Mouse (Mus musculus): Measurements from ENCODE around the gene Ehd1.
A peak's percentile ranks its signal among the peaks of the same experiment; 100 is the strongest.

The Ehd1 gene

GRCm38 (mm10) chr19:6261379-6261778 lies 15.1 kb upstream of the Ehd1 start:
- DNase-seq = no peak

GRCm38 (mm10) chr19:6262222-6262621 lies 14.3 kb upstream of the Ehd1 start:
- peak; percentile 82 for DNase-seq

GRCm38 (mm10) chr19:6262839-6263433 lies 13.6 kb upstream of the Ehd1 start:
- peak; percentile 86 for DNase-seq

- DNase-seq = no peak
Measured at GRCm38 (mm10) chr19:6264200-6264599, 12.3 kb upstream of the Ehd1 start.

- no peak for DNase-seq
Measured at GRCm38 (mm10) chr19:6264945-6265344, 11.6 kb upstream of the Ehd1 start.

GRCm38 (mm10) chr19:6265727-6266182 lies 10.8 kb upstream of the Ehd1 start:
- DNase-seq = no peak

GRCm38 (mm10) chr19:6267306-6268169 lies 9.0 kb upstream of the Ehd1 start:
- no peak for DNase-seq

- DNase-seq = peak; percentile 89
Measured at GRCm38 (mm10) chr19:6268170-6268528, 8.4 kb upstream of the Ehd1 start.

GRCm38 (mm10) chr19:6268670-6269132 lies 7.8 kb upstream of the Ehd1 start:
- DNase-seq = no peak

GRCm38 (mm10) chr19:6269798-6270475 lies 6.6 kb upstream of the Ehd1 start:
- no peak for DNase-seq

GRCm38 (mm10) chr19:6270661-6271060 lies 5.9 kb upstream of the Ehd1 start:
- DNase-seq = no peak

GRCm38 (mm10) chr19:6271206-6271605 lies 5.3 kb upstream of the Ehd1 start:
- DNase-seq = no peak

- DNase-seq = peak; percentile 59
Measured at GRCm38 (mm10) chr19:6272053-6272452, 4.5 kb upstream of the Ehd1 start.

GRCm38 (mm10) chr19:6272738-6273137 lies 3.8 kb upstream of the Ehd1 start:
- DNase-seq = no peak

GRCm38 (mm10) chr19:6273592-6273991 lies 2.9 kb upstream of the Ehd1 start:
- no peak for DNase-seq

- DNase-seq = no peak
Measured at GRCm38 (mm10) chr19:6273998-6274608, 2.4 kb upstream of the Ehd1 start.

- DNase-seq = no peak
Measured at GRCm38 (mm10) chr19:6275740-6276389, 660 bp upstream of the Ehd1 start.

- peak; percentile 85 for DNase-seq
Measured at GRCm38 (mm10) chr19:6277661-6278438, 1.3 kb downstream of the Ehd1 start.

GRCm38 (mm10) chr19:6278439-6279073 lies 2.0 kb downstream of the Ehd1 start:
- no peak for DNase-seq

GRCm38 (mm10) chr19:6279481-6280144 lies 3.1 kb downstream of the Ehd1 start:
- no peak for DNase-seq

GRCm38 (mm10) chr19:6280554-6280953 lies 4.0 kb downstream of the Ehd1 start:
- no peak for DNase-seq
